Mouse (Mus musculus) cortical plate, adult 2 months (tissue): ENCODE results near the gene Shisa7. TPM values are rescaled to one million over a fixed set of nuclear protein-coding genes. Genes with fewer than 3 reads are reported as not detected.
A peak's percentile ranks its signal among the peaks of the same experiment; 100 is the strongest.
"Not testable (repeated sequence)": the region's sequence is repeated elsewhere in the genome, so short reads cannot be mapped to it uniquely, and the experiment has no call there.

Experiments
- H3K27ac ChIP-seq: fragments of 200-500 bp; 2 replicates; pipeline ENCODE4 v1.5.1; 2012; ENCODE audit warnings: low read length, control low read depth, inconsistent platforms; ENCODE audit not compliant: insufficient read depth
- H3K4me1 ChIP-seq: fragments of 200-500 bp; 2 replicates; pipeline ENCODE4 v1.6.1; 2011; ENCODE audit warnings: low read length; ENCODE audit not compliant: control insufficient read depth, insufficient read depth
- H3K4me3 ChIP-seq: fragments of 200-500 bp; 2 replicates; pipeline ENCODE4 v1.5.1; 2011; ENCODE audit warnings: mild to moderate bottlenecking, low read length, control low read depth; ENCODE audit not compliant: insufficient read depth
- CTCF ChIP-seq: fragments of 200-500 bp; IDR thresholded peaks from 2 replicates; pipeline ENCODE4 v1.5.1; 2011; ENCODE audit warnings: mild to moderate bottlenecking, control low read depth, low read length; ENCODE audit not compliant: insufficient read depth; ENCODE audit errors: extremely low read depth
- POLR2A ChIP-seq: fragments of 200-500 bp; IDR thresholded peaks from 2 replicates; pipeline ENCODE4 v1.6.1; 2011; ENCODE audit warnings: mild to moderate bottlenecking, low read length, control low read depth; ENCODE audit not compliant: insufficient read depth; ENCODE audit errors: extremely low read depth
- polyA plus RNA-seq: library from polyadenylated mRNA; depleted of rRNA; stranded (reverse); fragments of >200 nt; gene quantifications from 2 replicates; pipeline ENCODE4 v1.2.3, GENCODE M21; 2012

Shisa7 gene
- polyA plus RNA-seq, 1 experiment, result 135 TPM

- TF ChIP-seq POLR2A (no peak), CTCF (peak; percentile 36; the same call in 1 of the 2 replicates)
- no peak overlapping the region; the same call in 1 of the 2 replicates for H3K27ac ChIP-seq
- H3K4me1 ChIP-seq, result no peaks in the 10 kb centered on the region
- H3K4me3 ChIP-seq, result peak overlapping the region; percentile 65; the same call in 1 of the 2 replicates
Measured at GRCm38 (mm10) chr7:4865090-4865489, 20.6 kb upstream of the Shisa7 start.

GRCm38 (mm10) chr7:4864130-4864845 is 19.8 kb upstream of the Shisa7 start:
- no peak for TF ChIP-seq CTCF
- TF ChIP-seq POLR2A, result no peak

GRCm38 (mm10) chr7:4863541-4864080 is 19.1 kb upstream of the Shisa7 start:
- TF ChIP-seq POLR2A (no peak), CTCF (no peak)
- H3K4me1 ChIP-seq, result no peaks in the 10 kb centered on the region
- no peak overlapping the region for H3K27ac ChIP-seq
- H3K4me3 ChIP-seq, result no peak overlapping the region

More at GRCm38 (mm10) chr7:4864130-4864845, 19.8 kb upstream of the Shisa7 start:
- no peak overlapping the region for H3K4me3 ChIP-seq
- no peaks in the 10 kb centered on the region for H3K4me1 ChIP-seq
- H3K27ac ChIP-seq, result no peak overlapping the region

- TF ChIP-seq CTCF (no peak), POLR2A (no peak)
Measured at GRCm38 (mm10) chr7:4863041-4863440, 18.5 kb upstream of the Shisa7 start.

GRCm38 (mm10) chr7:4860926-4861325 is 16.4 kb upstream of the Shisa7 start:
- H3K4me1 ChIP-seq, H3K4me3 ChIP-seq, H3K27ac ChIP-seq: not testable (repeated sequence)

More at GRCm38 (mm10) chr7:4863041-4863440, 18.5 kb upstream of the Shisa7 start:
- H3K4me1 ChIP-seq, result no peaks in the 10 kb centered on the region
- H3K27ac ChIP-seq, result no peak overlapping the region
- no peak overlapping the region for H3K4me3 ChIP-seq

- TF ChIP-seq CTCF (no peak), POLR2A (no peak)
- Histone ChIP-seq H3K4me3 (no peak overlapping the region), H3K27ac (no peak overlapping the region), H3K4me1 (no peaks in the 10 kb centered on the region)
Measured at GRCm38 (mm10) chr7:4859418-4859978, 15.0 kb upstream of the Shisa7 start.

GRCm38 (mm10) chr7:4857321-4857720 is 12.8 kb upstream of the Shisa7 start:
- TF ChIP-seq POLR2A (no peak), CTCF (no peak)
- Histone ChIP-seq H3K4me3 (no peak overlapping the region), H3K27ac (no peak overlapping the region), H3K4me1 (no peaks in the 10 kb centered on the region)

GRCm38 (mm10) chr7:4856508-4856907 is 12.0 kb upstream of the Shisa7 start:
- Histone ChIP-seq H3K4me3 (no peak overlapping the region), H3K27ac (no peak overlapping the region), H3K4me1 (no peaks in the 10 kb centered on the region)
- TF ChIP-seq POLR2A, result no peak
- no peak for TF ChIP-seq CTCF

- no peaks in the 10 kb centered on the region for H3K4me1 ChIP-seq
- TF ChIP-seq CTCF (no peak), POLR2A (no peak)
- H3K4me3 ChIP-seq, result no peak overlapping the region
- H3K27ac ChIP-seq, result no peak overlapping the region
Measured at GRCm38 (mm10) chr7:4853613-4854012, 9.1 kb upstream of the Shisa7 start.

GRCm38 (mm10) chr7:4851315-4851688 is 6.8 kb upstream of the Shisa7 start:
- H3K4me1 ChIP-seq, result no peaks in the 10 kb centered on the region
- TF ChIP-seq CTCF (no peak), POLR2A (no peak)
- H3K27ac ChIP-seq, result no peak overlapping the region
- no peak overlapping the region for H3K4me3 ChIP-seq
